Mouse (Mus musculus) liver, postnatal 0 days (tissue): ENCODE results near the gene Sufu. TPM values are rescaled to one million over a fixed set of nuclear protein-coding genes. Genes with fewer than 3 reads are reported as not detected.

ENCODE experiments used
- ATAC-seq: fragments of 200-750 bp; cut with Nextera tagmentation; 2 replicates; pipeline ENCODE4 v1.8.0; 2017; ENCODE audit warnings: mild to moderate bottlenecking, moderate library complexity
- DNase-seq: peaks from one replicate; pipeline ENCODE4 v3.0.0-alpha.2; 2016
- H3K27ac ChIP-seq: fragments of 300-500 bp; sonication (generic); 2 replicates; pipeline ENCODE4 v1.5.1; 2014; ENCODE audit warnings: antibody characterized with exemption, moderate library complexity, mild to moderate bottlenecking, low read depth
- H3K27me3 ChIP-seq: fragments of 300-500 bp; sonication (generic); 2 replicates; pipeline ENCODE4 v1.6.1; 2014; ENCODE audit warnings: low read length, control low read depth, mixed read lengths; ENCODE audit not compliant: insufficient read depth
- H3K36me3 ChIP-seq: fragments of 300-500 bp; sonication (generic); replicated peaks from 2 replicates; pipeline ENCODE4 v1.6.1; 2014; ENCODE audit warnings: mild to moderate bottlenecking, control low read depth, low read length, moderate library complexity, mixed read lengths; ENCODE audit not compliant: insufficient read depth
- H3K4me1 ChIP-seq: fragments of 300-500 bp; sonication (generic); 2 replicates; pipeline ENCODE4 v1.6.1; 2014; ENCODE audit warnings: antibody characterized with exemption, mild to moderate bottlenecking, control low read depth; ENCODE audit not compliant: insufficient read depth
- H3K4me2 ChIP-seq: fragments of 300-500 bp; sonication (generic); 2 replicates; pipeline ENCODE4 v1.6.1; 2014; ENCODE audit warnings: low read depth, mild to moderate bottlenecking, low read length, moderate library complexity, mixed read lengths
- H3K4me3 ChIP-seq: fragments of 300-500 bp; sonication (generic); 2 replicates; pipeline ENCODE4 v1.5.1; 2014; ENCODE audit warnings: low read depth, low read length
- H3K9ac ChIP-seq: fragments of 300-500 bp; sonication (generic); replicated peaks from 2 replicates; pipeline ENCODE4 v1.6.1; 2014; ENCODE audit warnings: mild to moderate bottlenecking, moderate library complexity
- H3K9me3 ChIP-seq: fragments of 300-500 bp; sonication (generic); 2 replicates; pipeline ENCODE4 v1.6.1; 2016; ENCODE audit warnings: mild to moderate bottlenecking, control low read depth, low read length, mixed read lengths
- CTCF ChIP-seq: sonication (generic); IDR thresholded peaks from 2 replicates; pipeline ENCODE4 v1.5.1; 2016; ENCODE audit warnings: antibody characterized with exemption, low read depth
- EP300 ChIP-seq: IDR thresholded peaks from 2 replicates; pipeline ENCODE4 v1.6.1; 2016; ENCODE audit warnings: antibody characterized with exemption, low read depth, mild to moderate bottlenecking
- WGBS: fragments of 180-500 bp; shearing (Covaris S2); extraction: QIAGEN DNeasy Blood & Tissue Kit; methylation state at CpG from one replicate; pipeline ENCODE4 v1.1.7; 2014; ENCODE audit not compliant: insufficient replicate concordance; 5-methylcytosine and 5-hydroxymethylcytosine counted together
- polyA plus RNA-seq: library from polyadenylated mRNA; unstranded; fragments of >200 nt; fragmentation: Nextera tagmentation; extraction: Ambion mirVana; gene quantifications from 2 replicates; pipeline ENCODE4 v1.2.1, GENCODE M21; 2015

Gene Sufu
- polyA plus RNA-seq, 1 experiment from 2014 or later, result 3.8 TPM

DNA sequence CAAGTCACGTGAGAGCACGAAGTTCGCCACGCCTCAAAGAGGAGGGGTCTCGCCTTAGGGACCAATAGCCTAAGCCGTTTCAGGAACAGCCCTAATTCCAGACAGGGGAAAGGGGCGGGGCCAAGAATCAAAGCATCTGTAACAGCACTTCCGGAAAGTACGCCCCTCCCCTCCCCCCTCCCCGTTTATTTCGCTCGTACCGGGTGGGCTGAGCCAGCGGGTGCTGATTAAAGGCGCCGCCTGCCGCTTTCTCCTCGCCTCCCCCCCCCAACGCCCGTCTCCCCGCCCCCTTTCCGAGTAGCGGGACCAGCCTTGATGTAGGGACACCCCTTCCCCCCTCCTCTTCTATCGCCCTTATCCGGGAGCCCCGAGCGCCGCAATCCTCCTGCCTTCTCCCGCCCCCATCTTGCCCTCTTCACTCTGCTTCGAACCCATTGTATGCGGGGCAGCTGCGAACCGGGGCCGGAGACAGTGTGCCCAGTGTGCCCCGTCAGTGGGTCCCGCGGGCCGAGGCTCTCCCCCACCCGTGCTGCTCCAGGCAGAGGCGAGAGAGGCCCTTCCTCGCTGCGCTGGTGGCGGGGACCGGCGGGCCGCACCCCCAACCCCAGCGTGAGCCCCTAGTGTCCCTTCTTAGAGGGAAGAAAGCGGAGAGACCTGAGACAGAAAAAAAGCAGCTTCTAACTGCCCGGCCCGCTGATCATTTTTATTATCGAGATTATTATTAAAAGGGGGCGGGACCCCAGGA lies 103.3 kb downstream of the Sufu start:
- Histone ChIP-seq H3K4me2 (peak overlapping the region; percentile 98), H3K9me3 (no peaks in the 10 kb centered on the region), H3K4me3 (peak overlapping the region; percentile 94), H3K4me1 (peaks cover 17% of the 10 kb centered on the region), H3K27ac (peak overlapping the region; percentile 99), H3K27me3 (no peaks in the 10 kb centered on the region), H3K9ac (peak overlapping the region; percentile 96), H3K36me3 (no peaks in the 10 kb centered on the region)
- TF ChIP-seq CTCF (peak; percentile 9; the same call in 1 of the 2 replicates), EP300 (no peak; the same call in 1 of the 2 replicates)
- under 1% methylated on average over 36 of the region's 52 CpGs for WGBS
- peak; percentile 62 for ATAC-seq
- DNase-seq, result peak; percentile 99

- Histone ChIP-seq H3K27ac (peak overlapping the region; percentile 99), H3K9me3 (no peaks in the 10 kb centered on the region), H3K4me3 (peak overlapping the region; percentile 94), H3K9ac (peak overlapping the region; percentile 96), H3K27me3 (no peaks in the 10 kb centered on the region), H3K4me2 (peak overlapping the region; percentile 98), H3K36me3 (0 out of 2 replicates have a peak, but pooled peaks cover 1% of the 10 kb centered on the region), H3K4me1 (peaks cover 25% of the 10 kb centered on the region)
- 2% methylated on average over 44 of the region's 50 CpGs for WGBS
- ATAC-seq, result peak; percentile 6
- no peak for DNase-seq
- no peak for TF ChIP-seq EP300
- TF ChIP-seq CTCF, result no peak
Observed at GRCm38 (mm10) chr19:46500581-46501341, 104.1 kb downstream of the Sufu start.

DNA sequence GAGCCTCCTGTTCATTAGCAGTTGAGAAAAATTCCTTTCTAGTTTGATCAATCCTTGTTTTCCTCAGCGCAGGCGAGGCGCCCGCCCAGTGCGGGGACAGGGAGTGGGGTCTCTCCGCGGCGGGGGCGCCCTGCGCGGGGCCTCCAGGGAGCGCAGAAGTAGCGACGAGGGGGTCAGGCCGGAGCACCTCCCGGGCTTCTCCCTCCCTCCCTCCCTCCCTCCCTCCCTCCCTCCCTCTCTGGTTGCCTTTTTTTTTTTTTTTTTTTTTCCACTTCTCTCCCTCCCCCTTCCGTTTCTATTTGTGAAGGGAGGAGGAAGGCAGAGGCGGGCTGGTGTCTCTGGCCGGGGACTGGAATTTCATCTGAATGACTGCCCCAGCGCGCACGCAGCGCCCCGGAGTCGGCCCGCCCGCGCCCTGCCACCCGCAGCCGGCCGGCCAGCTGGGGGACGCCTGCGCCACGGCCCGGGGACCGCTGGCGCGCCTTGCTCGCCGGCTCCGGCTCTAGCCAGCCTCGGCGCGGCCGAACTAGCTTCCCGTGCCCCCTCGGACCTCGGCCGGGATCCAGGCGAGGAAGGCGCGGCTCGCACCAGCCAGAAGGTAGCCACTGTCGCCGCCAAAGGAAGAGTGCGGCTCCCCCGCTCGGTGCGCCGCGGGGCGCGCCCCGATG lies 104.8 kb downstream of the Sufu start, which contains the start of gene Trim8:
Gene Trim8 (plus strand): TSS at position 302 of the 668 bp plus-strand sequence.
- H3K4me1 ChIP-seq, result peaks cover 32% of the 10 kb centered on the region
- no peaks in the 10 kb centered on the region for H3K9me3 ChIP-seq
- peak within 1 kb of the TSS; percentile 99 for H3K27ac ChIP-seq
- DNase-seq (peak; percentile 81), ATAC-seq (peak; percentile 12)
- peaks cover 9% of the 10 kb centered on the region for H3K36me3 ChIP-seq
- WGBS, result under 1% methylated on average over 58 of the region's 64 CpGs
- H3K9ac ChIP-seq, result peak within 1 kb of the TSS; percentile 96
- peak within 1 kb of the TSS; percentile 94 for H3K4me3 ChIP-seq
- peak within 1 kb of the TSS; percentile 98 for H3K4me2 ChIP-seq
- no peaks in the 10 kb centered on the region for H3K27me3 ChIP-seq
- TF ChIP-seq CTCF, result no peak

- H3K4me1 ChIP-seq, result peaks cover 38% of the 10 kb centered on the region
Observed at GRCm38 (mm10) chr19:46502069-46502455, 105.4 kb downstream of the Sufu start.

DNA sequence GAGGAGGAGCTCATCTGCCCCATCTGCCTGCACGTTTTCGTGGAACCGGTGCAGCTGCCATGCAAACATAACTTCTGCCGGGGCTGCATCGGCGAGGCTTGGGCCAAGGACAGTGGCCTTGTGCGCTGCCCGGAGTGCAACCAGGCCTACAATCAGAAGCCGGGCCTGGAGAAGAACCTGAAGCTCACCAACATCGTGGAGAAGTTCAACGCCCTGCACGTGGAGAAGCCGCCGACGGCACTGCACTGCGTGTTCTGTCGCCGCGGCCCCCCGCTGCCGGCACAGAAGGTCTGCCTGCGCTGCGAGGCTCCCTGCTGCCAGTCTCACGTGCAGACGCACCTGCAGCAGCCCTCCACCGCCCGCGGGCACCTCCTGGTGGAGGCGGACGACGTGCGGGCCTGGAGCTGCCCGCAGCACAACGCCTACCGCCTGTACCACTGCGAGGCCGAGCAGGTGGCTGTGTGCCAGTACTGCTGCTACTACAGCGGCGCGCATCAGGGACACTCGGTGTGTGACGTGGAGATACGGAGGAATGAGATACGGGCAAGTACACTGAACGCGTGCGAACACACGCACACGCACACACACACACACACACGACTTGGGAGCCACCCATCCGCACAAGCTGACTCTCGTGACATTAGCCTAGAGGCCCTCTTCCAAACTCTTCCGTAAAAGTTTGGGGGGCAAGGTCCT lies 105.9 kb downstream of the Sufu start:
- H3K4me1 ChIP-seq, result peaks cover 43% of the 10 kb centered on the region
- peak overlapping the region; percentile 99 for H3K27ac ChIP-seq
- no peaks in the 10 kb centered on the region for H3K9me3 ChIP-seq
- H3K36me3 ChIP-seq, result peaks cover 20% of the 10 kb centered on the region
- H3K27me3 ChIP-seq, result no peaks in the 10 kb centered on the region
- TF ChIP-seq EP300 (no peak), CTCF (peak; percentile 93)
- peak overlapping the region; percentile 94 for H3K4me3 ChIP-seq
- ATAC-seq (peak; percentile 52), DNase-seq (peak; percentile 93)
- H3K9ac ChIP-seq, result peak overlapping the region; percentile 96
- under 1% methylated on average over 52 of the region's 53 CpGs for WGBS
- peak overlapping the region; percentile 98 for H3K4me2 ChIP-seq

More at GRCm38 (mm10) chr19:46502069-46502455, 105.4 kb downstream of the Sufu start:
- H3K9me3 ChIP-seq, result no peaks in the 10 kb centered on the region
- ATAC-seq (peak; percentile 6), DNase-seq (peak; percentile 82)
- H3K4me2 ChIP-seq, result peak overlapping the region; percentile 98
- H3K4me3 ChIP-seq, result peak overlapping the region; percentile 94
- H3K36me3 ChIP-seq, result peaks cover 14% of the 10 kb centered on the region
- 0% methylated on average over 35 of the region's 46 CpGs for WGBS
- H3K27ac ChIP-seq, result peak overlapping the region; percentile 99
- H3K27me3 ChIP-seq, result no peaks in the 10 kb centered on the region
- H3K9ac ChIP-seq, result peak overlapping the region; percentile 96
- TF ChIP-seq CTCF (0 out of 2 replicates have a peak, but pooled peaks have one; percentile 2), EP300 (no peak)
